Mouse (Mus musculus) heart, adult 2 months (tissue): ENCODE results near the gene Ninj1.

Source experiments
- CTCF ChIP-seq: fragments of 200-600 bp; IDR thresholded peaks from 2 replicates; pipeline ENCODE4 v1.8.1; 2022; ENCODE audit warnings: antibody characterized with exemption, mild to moderate bottlenecking, moderate library complexity
- EP300 ChIP-seq: fragments of 200-500 bp; IDR thresholded peaks from 2 replicates; pipeline ENCODE4 v1.6.1; 2011; ENCODE audit warnings: low read depth, low read length, control low read depth; ENCODE audit not compliant: insufficient read depth
- POLR2A ChIP-seq: fragments of 200-500 bp; IDR thresholded peaks from 2 replicates; pipeline ENCODE4 v1.6.1; 2011; ENCODE audit warnings: mild to moderate bottlenecking, low read depth, low read length, control low read depth; ENCODE audit not compliant: insufficient read depth

DNA sequence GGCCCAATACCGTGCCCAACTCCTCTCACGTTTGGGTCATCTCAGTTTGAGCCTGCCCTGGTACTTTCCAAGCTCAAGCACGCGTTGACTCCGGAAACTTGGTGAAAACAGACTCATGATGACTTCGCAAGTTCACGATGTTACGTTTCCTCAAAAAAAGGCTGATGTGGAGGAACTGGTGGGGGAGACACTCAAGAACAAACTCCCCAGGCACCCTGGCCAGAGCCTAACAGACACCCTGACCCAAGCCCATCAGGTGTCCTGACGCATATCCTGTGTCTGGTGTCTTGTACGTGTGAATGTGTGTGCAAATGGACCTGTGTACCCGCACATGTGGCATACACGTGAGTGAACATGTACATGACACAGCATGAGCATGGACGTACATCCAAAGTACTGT, 13.4 kb downstream of the Ninj1 start:
- no peak for TF ChIP-seq CTCF
- no peak for TF ChIP-seq EP300
- TF ChIP-seq POLR2A = no peak
